Mouse (Mus musculus): Measurements from ENCODE around the gene Ccm2l.

Gene Ccm2l

GRCm38 (mm10) chr2:153089316-153089715 is 23.6 kb downstream of the Ccm2l start:
- DNase-seq (ENCODE audit: low spot score in 2 of 2), result no peak

DNA sequence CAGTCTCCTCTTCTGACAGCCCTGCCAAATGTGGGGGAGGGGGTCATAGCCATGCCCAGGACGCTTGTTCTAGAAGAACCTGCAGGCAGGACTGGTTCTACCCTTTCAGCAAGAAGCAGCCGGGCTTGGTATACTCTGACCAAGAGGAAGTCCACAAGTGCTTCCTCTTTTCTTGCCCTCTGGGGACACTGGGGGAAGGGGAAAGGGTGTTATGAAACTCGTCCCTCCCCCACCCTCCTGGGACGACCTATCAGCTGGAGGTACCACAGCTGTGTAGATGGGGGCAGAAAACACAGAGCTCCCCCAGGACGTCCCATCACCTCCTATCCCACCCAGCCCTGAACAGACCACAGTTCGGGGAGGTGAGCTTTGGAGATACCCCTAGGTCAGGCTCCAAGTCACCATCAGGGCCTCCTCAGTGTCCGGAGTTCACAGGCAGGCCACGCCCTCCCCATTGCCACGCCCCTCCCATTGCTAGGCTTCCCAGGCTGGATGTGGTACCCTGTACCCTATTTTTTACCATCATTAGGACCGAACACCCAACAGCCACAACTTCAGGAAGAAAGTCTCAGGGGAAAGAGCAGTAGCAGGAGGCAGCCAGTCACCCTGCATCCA is 24.9 kb downstream of the Ccm2l start:
- no peak for DNase-seq (ENCODE audit: low spot score in 2 of 2)

GRCm38 (mm10) chr2:153107046-153107766 is 41.5 kb downstream of the Ccm2l start:
- DNase-seq (ENCODE audit: low spot score in 2 of 2), result no peak

GRCm38 (mm10) chr2:153107802-153108201 is 42.0 kb downstream of the Ccm2l start:
- DNase-seq (ENCODE audit: low spot score in 2 of 2), result no peak

DNA sequence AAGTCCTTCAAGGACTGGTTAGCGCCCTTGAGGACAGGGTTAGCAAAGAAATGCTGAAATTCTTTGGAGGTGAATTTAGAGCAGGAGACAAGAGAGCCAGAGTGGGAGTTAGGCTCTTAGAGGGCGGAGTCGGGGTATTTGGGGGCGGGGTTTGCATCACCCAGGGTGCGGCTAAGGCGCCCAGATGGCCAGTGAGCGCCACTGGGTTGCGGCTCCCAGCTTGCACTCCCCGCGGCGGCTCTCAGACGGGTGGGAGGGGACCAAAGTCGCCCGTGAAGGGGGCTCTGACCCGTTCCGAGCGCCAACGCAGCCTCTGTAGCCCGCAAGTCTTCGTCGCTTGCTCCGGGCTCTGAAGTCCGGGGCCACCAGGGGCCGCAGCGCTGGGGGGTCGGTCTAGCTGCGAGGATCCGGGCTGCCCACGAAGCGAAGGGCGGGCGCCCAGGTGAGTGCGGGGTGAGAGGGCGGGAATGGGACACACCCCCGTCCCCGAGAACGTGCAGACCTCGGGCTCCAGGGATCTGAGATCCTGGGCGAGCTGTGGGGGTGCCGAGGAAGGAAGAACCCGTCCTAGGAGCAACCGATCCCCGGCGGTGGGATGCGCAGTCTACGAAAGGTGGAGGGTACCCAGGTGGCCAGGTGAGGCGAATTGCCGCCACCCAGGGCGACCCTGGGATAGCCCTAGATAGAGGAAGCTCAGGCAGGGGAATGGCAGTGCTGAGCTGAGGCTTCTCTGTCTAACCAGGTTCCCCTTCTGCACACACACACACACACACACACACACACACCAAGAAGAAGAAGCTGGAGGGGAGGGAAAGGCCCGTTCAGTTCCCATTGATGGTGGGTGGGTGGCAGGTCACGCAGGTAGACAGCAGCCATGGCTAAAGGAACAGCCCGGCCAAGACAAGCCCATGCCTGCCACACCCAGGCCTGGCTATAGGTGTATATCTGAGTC is 42.8 kb downstream of the Ccm2l start, which contains the start of gene Hck:
TSS of gene Hck (plus strand) at position 156 of the 952 bp plus-strand sequence.
- peak in 1 of 2 experiments; percentile 29 for DNase-seq (ENCODE audit: low spot score in 2 of 2)

- DNase-seq (ENCODE audit: low spot score in 2 of 2), result no peak
Measured at GRCm38 (mm10) chr2:153109596-153109995, 43.8 kb downstream of the Ccm2l start.

DNA sequence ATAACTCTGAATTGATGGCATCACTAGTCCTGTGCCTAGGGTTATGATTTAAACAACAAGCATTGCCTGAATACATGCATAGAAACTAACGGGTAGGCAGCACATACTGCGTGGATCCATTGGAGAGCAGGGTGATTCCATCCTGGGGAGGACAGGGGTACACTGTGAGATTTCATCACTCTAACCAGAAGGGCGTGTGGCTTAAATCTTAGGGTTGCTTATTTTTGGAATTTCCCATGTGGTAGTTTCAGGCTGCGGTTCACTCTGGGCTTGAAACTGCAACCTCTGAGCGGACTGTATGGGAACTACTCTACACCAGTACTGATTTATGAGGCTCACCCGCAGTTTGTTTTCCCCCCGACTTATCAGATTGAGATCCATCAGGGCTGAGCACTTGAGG is 45.5 kb downstream of the Ccm2l start:
- no peak for DNase-seq (ENCODE audit: low spot score in 2 of 2)

- no peak for DNase-seq (ENCODE audit: low spot score in 2 of 2)
Measured at GRCm38 (mm10) chr2:153115679-153116081, 49.9 kb downstream of the Ccm2l start.

DNA sequence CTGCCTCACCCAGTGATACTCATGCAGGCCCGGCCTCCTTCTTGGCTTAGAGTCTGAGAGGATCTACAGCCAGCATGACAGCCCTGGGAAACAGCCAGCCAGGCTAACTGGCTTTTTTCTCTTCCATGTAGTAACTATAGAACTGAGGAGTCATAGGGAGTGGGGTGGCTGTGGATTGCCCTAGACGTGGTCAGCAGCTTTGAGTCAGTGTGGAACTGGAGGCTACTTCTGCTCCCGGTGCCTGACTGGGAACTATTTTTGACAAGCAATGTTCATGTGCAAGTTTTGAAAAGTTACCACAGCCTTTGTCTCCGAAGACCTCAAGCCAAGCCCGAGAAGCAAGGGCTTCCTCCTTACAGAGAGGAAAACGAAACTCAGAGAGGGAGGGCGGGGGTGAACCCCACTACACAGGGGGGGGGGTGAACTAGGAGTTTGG is 51.3 kb downstream of the Ccm2l start:
- no peak for DNase-seq (ENCODE audit: low spot score in 2 of 2)

DNA sequence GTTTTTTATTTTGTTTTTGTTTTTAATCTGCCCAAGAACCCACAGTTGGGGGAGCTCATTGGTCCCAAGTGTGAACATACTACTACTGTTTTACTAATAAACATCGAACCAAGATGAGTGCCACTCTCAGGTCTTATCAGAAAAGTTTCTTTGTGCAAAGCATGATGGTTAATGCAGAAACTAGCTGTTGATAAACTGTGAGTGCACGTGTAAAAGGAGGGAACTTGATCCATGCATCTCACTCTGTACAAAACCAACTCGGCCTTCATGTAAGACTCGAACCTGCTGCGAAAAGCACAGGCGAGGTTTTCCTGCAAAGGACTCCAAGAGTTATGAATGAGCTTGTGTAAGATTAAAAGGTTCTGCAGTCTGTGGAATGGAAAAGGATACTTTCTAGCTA is 53.7 kb downstream of the Ccm2l start:
- DNase-seq (ENCODE audit: low spot score in 2 of 2), result no peak

GRCm38 (mm10) chr2:153120126-153120525 is 54.4 kb downstream of the Ccm2l start:
- DNase-seq (ENCODE audit: low spot score in 2 of 2), result no peak

DNA sequence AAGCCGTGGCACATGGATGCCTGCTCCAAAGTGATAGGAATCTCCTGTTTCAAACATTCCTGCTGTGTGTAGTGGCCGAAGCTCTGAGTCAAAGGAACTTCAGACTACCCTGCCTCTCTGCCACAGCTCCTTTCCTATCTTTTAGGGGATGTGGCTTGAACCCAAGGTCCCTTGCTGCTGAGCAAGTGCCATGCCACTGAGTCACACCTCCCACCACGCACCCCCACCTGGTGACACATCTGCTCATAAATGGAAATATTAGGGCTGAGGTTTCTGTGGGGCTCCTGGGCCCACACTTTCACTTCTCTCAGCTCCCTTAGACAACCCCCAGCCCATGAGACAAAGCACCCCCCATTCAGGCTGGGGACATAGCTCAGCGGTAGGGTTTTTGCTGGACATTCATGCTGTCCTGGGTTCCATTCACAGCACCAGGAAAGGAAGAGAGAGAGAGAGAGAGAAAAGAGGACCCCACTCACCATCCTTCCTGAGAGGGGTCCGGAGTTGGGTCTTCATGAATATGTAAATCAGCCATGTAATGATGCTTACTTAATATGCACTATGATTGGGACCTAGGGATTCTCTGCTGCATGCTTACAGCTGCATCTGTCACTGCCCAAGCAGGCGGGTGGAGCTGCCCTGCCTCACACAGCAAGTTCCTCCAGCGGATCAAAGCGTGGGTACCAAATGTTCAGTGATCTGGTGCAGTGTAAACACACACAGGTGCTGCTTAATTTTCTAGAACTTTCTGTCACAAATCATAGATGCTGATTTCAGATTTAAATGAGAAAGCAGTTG is 56.3 kb downstream of the Ccm2l start:
- DNase-seq (ENCODE audit: low spot score in 2 of 2), result no peak

DNA sequence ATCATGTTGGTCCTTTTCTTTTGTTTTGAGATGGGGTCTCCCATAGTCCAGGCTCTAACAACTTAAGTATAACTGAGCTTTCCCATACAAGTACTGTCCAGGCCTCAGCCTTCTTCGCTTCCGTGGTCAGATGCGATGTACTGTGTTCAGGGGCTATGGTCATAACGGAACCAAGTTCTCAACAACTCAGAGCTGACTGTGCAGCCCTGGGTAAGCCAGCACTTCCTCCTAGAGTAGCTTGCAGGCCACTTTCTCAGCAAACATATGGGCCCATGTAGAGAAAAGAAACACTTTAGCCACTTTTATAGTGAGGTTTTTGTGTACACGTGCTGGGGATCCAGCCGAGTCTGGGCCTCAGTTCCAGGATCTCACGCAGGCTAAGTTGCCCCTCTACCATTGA is 56.9 kb downstream of the Ccm2l start:
- DNase-seq (ENCODE audit: low spot score in 2 of 2), result no peak

DNA sequence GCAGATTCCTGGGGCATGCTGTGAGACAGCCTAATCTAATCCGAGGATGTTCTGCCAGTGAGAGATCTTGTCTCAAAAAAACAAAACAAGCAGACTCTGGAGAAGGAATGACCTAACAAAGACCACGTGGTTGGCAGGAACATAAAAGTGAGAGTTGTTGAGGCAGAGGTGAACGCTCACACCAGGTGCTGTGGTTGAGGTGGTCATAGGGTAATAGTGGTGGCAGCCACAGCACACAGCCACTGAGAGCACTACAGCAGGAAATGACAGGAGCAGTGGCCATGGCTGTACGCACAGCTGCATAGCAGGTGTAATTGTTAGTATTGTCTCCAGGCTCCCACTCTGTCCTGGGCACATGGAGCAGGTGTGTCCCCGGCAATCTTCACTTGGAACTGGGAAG is 60.1 kb downstream of the Ccm2l start:
- no peak for DNase-seq (ENCODE audit: low spot score in 2 of 2)

DNA sequence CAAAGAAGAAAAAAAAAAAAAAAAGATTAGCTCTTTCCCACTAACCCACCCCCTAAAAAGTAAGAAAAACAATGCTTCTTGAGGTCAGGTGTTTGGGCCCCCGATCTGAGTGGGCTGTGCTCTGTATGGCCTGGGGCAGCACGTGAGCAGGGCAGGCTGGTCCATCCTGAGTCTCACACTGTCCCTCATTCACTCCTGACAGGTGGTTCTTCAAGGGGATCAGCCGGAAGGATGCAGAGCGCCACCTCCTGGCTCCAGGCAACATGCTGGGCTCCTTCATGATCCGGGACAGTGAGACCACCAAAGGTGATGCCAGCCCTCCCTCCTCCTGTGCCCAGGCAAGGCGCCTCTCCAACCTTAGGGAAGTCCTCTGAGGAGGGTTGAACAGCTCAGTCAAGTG is 65.3 kb downstream of the Ccm2l start:
- DNase-seq (ENCODE audit: low spot score in 2 of 2), result no peak

Data from frontal cortex, postnatal 14 days (tissue).